Mouse (Mus musculus): Measurements from ENCODE around the gene Ccdc85c.

- TF ChIP-seq CTCF (IDR thresholded peaks at IDR 0.05; ENCODE audit: low read depth): no peak
- TF ChIP-seq EP300 (optimal IDR thresholded peaks at IDR 0.05): no peak
Observed at GRCm38 (mm10) chr12:108286381-108286780, 11.2 kb upstream of the Ccdc85c start.

Measured in stomach, postnatal 0 days (tissue).